Mouse (Mus musculus) urinary bladder, postnatal 10 days (tissue): ENCODE measurements at regions not wholly inside any gene's neighbourhood (a gene's known extent, or its start where the extent isn't known, plus 50 kb on each side); places are given as distances from the start of the nearest gene placed in this dataset.
"Not testable (repeated sequence)": the region's sequence is repeated elsewhere in the genome, so short reads cannot be mapped to it uniquely, and the experiment has no call there.

Experiments
- DNase-seq: peaks from one replicate; pipeline ENCODE4 v3.0.0; 2022; ENCODE audit warnings: low spot score

- DNase-seq: no peak
Observed at GRCm38 (mm10) chr5:102123285-102123684, 53.6 kb upstream of the Wdfy3 start.

GRCm38 (mm10) chr5:102126737-102127136 is 57.0 kb upstream of the Wdfy3 start:
- no peak for DNase-seq

- no peak for DNase-seq
Observed at GRCm38 (mm10) chr5:102147991-102148390, 78.3 kb upstream of the Wdfy3 start.

- peak; percentile 25 for DNase-seq
Observed at GRCm38 (mm10) chr5:102149481-102150129, 79.9 kb upstream of the Wdfy3 start.

- no peak for DNase-seq
Observed at GRCm38 (mm10) chr5:102159621-102160020, 89.9 kb upstream of the Wdfy3 start.

- DNase-seq: no peak
Observed at GRCm38 (mm10) chr5:102167981-102168380, 98.3 kb upstream of the Wdfy3 start.

- no peak for DNase-seq
Observed at GRCm38 (mm10) chr5:102171808-102172207, 102.1 kb upstream of the Wdfy3 start.

GRCm38 (mm10) chr5:102180250-102180649 is 110.5 kb upstream of the Wdfy3 start:
- no peak for DNase-seq

- DNase-seq: not testable (repeated sequence)
Observed at GRCm38 (mm10) chr5:102188951-102189350, 119.2 kb upstream of the Wdfy3 start.

GRCm38 (mm10) chr5:102206456-102206855 is 136.7 kb upstream of the Wdfy3 start:
- no peak for DNase-seq

GRCm38 (mm10) chr5:102206953-102207352 is 137.2 kb upstream of the Wdfy3 start:
- peak; percentile 40 for DNase-seq

- DNase-seq: no peak
Observed at GRCm38 (mm10) chr5:102213145-102213544, 143.4 kb upstream of the Wdfy3 start.

GRCm38 (mm10) chr5:102227131-102227530 is 157.4 kb upstream of the Wdfy3 start:
- DNase-seq: no peak

- DNase-seq: no peak
Observed at GRCm38 (mm10) chr5:102242614-102243013, 172.9 kb upstream of the Wdfy3 start.

GRCm38 (mm10) chr5:102244706-102245105 is 175.0 kb upstream of the Wdfy3 start:
- DNase-seq: no peak

GRCm38 (mm10) chr5:102248747-102249146 is 179.0 kb upstream of the Wdfy3 start:
- DNase-seq: no peak

- DNase-seq: no peak
Observed at GRCm38 (mm10) chr5:102251076-102251475, 181.4 kb upstream of the Wdfy3 start.

GRCm38 (mm10) chr5:102253786-102254185 is 184.1 kb upstream of the Wdfy3 start:
- DNase-seq: no peak

GRCm38 (mm10) chr5:102257104-102257503 is 187.4 kb upstream of the Wdfy3 start:
- no peak for DNase-seq

- DNase-seq: no peak
Observed at GRCm38 (mm10) chr5:102261621-102262020, 191.9 kb upstream of the Wdfy3 start.

- no peak for DNase-seq
Observed at GRCm38 (mm10) chr5:102266451-102266850, 196.7 kb upstream of the Wdfy3 start.

- no peak for DNase-seq
Observed at GRCm38 (mm10) chr5:102267150-102267549, 197.4 kb upstream of the Wdfy3 start.

- DNase-seq: no peak
Observed at GRCm38 (mm10) chr5:102269204-102269603, 199.5 kb upstream of the Wdfy3 start.

GRCm38 (mm10) chr5:102275621-102276020 is 205.6 kb upstream of the Arhgap24 start:
- no peak for DNase-seq
